Mouse (Mus musculus): Measurements from ENCODE around the gene Rasgrf1. TPM values are rescaled to one million over a fixed set of nuclear protein-coding genes. Genes with fewer than 3 reads are reported as not detected.

Gene Rasgrf1
- total RNA-seq, 2 experiments from 2014 or later: not detected

GRCm38 (mm10) chr9:89911891-89912549 lies 2.3 kb downstream of the Rasgrf1 start:
- DNase-seq: no peak
- no peak overlapping the region for H3K4me3 ChIP-seq
- intact Hi-C loops (cut with DNase I): no loop called here
- no peak for TF ChIP-seq CTCF (IDR thresholded peaks at IDR 0.05)
- H3K27ac ChIP-seq: no peak overlapping the region

DNA sequence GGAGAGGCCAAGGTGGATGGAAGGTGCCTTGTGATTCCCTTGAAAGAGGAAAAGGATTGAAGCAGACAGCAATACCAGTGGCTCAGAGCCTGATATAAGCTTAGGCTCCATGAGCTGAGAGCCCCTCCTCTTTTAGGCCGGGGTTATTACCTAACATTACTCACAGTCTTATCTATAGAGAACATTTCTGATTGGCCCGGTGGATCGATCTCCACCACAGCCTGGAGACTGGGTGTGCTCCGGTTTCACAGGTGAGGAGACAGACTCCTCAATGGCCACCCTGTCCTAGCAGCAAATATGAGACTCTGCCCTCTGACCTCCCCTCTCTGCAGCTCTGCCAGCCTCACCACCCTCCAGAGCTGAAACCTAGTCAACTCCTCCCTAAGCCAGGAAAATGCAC lies 3.4 kb downstream of the Rasgrf1 start:
- H3K4me3 ChIP-seq: no peak overlapping the region
- no peak overlapping the region for H3K27ac ChIP-seq
- TF ChIP-seq CTCF (IDR thresholded peaks at IDR 0.05): no peak
- intact Hi-C loops (cut with DNase I): no loop called here
- no peak for DNase-seq

- intact Hi-C loops (cut with DNase I): no loop called here
- no peak for TF ChIP-seq CTCF (IDR thresholded peaks at IDR 0.05)
- Histone ChIP-seq H3K4me3 (no peak overlapping the region), H3K27ac (no peak overlapping the region)
- DNase-seq: no peak
Observed at GRCm38 (mm10) chr9:89916471-89916870, 6.8 kb downstream of the Rasgrf1 start.

GRCm38 (mm10) chr9:89917431-89917830 lies 7.7 kb downstream of the Rasgrf1 start:
- intact Hi-C loops (cut with DNase I): no loop called here
- no peak for TF ChIP-seq CTCF (IDR thresholded peaks at IDR 0.05)
- no peak for DNase-seq
- H3K27ac ChIP-seq: no peak overlapping the region
- no peak overlapping the region for H3K4me3 ChIP-seq

DNA sequence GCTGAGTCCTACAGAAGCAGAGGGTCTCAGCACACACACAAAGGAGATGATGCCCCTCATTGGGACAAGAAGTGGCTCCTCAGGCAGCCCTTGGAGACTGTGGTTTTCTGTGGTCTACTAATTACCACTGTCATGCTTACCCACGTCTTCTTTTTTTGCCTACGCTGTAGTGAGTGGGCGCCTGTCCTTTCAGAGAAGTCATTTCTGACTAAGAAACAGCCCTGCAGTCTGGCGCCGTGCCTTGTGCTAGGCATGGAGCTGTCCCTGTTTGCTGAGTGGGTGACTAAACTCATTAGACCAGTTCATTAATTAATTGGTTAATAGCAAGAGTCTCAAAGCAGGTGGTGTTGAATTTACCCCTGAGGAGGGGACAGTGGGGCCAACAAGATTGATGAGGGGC lies 9.1 kb downstream of the Rasgrf1 start:
- H3K27ac ChIP-seq: no peak overlapping the region
- no peak for DNase-seq
- no peak for TF ChIP-seq CTCF (IDR thresholded peaks at IDR 0.05)
- H3K4me3 ChIP-seq: no peak overlapping the region
- intact Hi-C loops (cut with DNase I): no loop called here

DNA sequence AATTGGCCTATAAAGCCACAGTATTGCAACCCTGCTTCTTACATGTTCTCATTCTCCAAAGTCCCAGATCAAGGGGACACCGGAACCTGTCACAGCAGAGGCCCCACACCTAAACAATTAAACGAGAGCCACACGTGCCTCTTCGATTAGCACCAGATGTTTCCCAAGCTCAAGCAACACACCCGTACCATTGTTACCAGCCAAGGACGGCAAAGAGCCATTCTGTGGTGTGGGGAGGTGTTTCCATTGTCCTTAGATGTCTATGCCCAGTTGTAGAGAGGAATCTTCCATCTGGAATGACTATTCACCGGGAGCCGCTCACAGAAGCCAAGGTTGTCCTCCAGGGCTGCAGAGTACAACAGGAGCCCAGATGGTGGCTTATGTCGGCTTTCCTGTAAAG lies 11.4 kb downstream of the Rasgrf1 start:
- no peak for TF ChIP-seq CTCF (IDR thresholded peaks at IDR 0.05)
- no peak overlapping the region for H3K4me3 ChIP-seq
- no peak overlapping the region for H3K27ac ChIP-seq
- no peak for DNase-seq
- intact Hi-C loops (cut with DNase I): no loop called here

DNA sequence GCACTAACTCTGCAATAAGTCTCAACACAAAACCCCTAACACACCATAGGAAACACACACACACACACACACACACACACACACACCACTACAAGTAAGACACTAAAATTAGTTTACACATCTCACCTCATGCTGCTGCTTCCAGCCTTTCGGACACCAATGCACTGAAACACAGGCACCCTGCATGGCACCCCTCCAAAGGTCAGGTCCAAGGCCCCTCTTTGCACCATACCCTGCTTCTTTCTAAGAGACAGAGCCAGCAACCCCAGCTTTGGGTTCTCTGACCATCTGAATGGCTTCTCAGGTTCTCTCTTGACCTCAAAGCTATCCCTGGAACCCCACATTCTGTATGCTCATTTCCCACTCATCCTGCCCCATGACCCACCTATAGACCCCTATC lies 13.0 kb downstream of the Rasgrf1 start:
- intact Hi-C loops (cut with DNase I): no loop called here
- Histone ChIP-seq H3K4me3 (no peak overlapping the region), H3K27ac (no peak overlapping the region)
- DNase-seq: no peak
- TF ChIP-seq CTCF (IDR thresholded peaks at IDR 0.05): no peak

- no peak overlapping the region for H3K4me3 ChIP-seq
- DNase-seq: no peak
- intact Hi-C loops (cut with DNase I): no loop called here
- no peak for TF ChIP-seq CTCF (IDR thresholded peaks at IDR 0.05)
- no peak overlapping the region for H3K27ac ChIP-seq
Observed at GRCm38 (mm10) chr9:89924836-89925235, 15.1 kb downstream of the Rasgrf1 start.

GRCm38 (mm10) chr9:89928497-89928896 lies 18.8 kb downstream of the Rasgrf1 start:
- TF ChIP-seq CTCF (IDR thresholded peaks at IDR 0.05): no peak
- Histone ChIP-seq H3K27ac (no peak overlapping the region), H3K4me3 (no peak overlapping the region)
- intact Hi-C loops (cut with DNase I): no loop called here
- DNase-seq: no peak

DNA sequence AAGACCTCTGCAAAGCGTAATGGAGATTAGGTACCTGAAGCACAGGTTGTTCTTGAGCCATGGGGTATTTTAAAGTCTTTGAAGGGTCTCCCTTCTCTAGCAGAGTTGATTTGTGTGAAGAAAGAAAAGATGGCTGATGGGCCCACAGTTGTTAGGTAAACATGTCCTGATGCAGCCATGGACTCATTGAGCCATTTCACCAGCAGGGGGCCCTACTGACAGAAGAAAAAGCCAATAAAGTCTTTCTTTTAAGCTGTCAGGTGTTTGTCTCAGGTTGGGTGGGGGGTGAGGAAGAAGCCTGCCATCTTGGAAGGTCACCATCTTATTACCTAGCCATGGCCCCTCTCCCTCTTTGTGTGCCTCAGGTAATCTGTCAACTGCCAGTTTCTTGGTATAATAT lies 30.7 kb downstream of the Rasgrf1 start:
- intact Hi-C loops (cut with DNase I): no loop called here
- Histone ChIP-seq H3K4me3 (no peak overlapping the region), H3K27ac (no peak overlapping the region)
- DNase-seq: no peak
- TF ChIP-seq CTCF (IDR thresholded peaks at IDR 0.05): peak; percentile 31; the same call in 1 of the 2 replicates

DNA sequence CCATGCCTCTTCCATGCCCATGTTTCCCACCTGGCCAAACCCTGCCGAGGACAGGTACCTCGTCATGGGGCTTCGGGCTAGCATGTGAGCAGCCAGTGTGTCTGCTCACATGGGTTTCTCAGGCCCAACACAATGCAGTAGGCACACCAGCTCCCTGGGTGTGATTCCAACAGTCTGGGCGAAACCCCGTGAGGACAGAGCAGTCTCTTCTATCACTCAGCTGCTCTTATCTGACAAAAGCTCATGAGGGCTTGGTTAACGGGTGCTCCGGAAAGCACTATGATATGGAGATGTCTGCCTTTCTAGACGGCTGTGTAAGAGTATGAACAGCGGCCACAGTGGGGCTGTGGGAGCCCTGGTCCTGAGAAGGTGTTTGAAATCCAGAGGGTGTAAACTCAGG lies 37.1 kb downstream of the Rasgrf1 start:
- DNase-seq: no peak
- Histone ChIP-seq H3K27ac (no peak overlapping the region), H3K4me3 (no peak overlapping the region)
- TF ChIP-seq CTCF (IDR thresholded peaks at IDR 0.05): no peak
- intact Hi-C loops (cut with DNase I): no loop called here

DNA sequence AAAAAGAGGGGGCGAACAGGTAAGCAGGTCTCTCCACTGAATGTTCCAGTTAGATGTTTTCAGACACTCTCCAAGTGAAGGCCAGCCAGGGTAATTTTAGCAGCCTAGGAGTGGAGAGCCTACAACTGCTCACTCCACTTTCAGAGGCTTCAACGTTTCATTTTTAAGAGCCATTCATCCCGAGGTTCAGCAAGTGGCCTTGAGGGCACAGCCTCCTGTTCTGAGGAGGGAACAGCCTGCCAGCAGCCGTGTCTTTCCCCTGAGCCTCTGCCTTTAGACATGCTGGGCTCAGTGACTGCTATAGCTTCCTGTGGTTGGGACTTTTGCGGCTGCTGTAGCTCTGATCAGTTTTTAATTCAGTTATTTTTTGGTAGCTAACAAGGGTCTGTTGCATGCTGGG lies 38.9 kb downstream of the Rasgrf1 start:
- no peak overlapping the region for H3K4me3 ChIP-seq
- no peak overlapping the region for H3K27ac ChIP-seq
- TF ChIP-seq CTCF (IDR thresholded peaks at IDR 0.05): no peak
- no peak for DNase-seq
- intact Hi-C loops (cut with DNase I): no loop called here

DNA sequence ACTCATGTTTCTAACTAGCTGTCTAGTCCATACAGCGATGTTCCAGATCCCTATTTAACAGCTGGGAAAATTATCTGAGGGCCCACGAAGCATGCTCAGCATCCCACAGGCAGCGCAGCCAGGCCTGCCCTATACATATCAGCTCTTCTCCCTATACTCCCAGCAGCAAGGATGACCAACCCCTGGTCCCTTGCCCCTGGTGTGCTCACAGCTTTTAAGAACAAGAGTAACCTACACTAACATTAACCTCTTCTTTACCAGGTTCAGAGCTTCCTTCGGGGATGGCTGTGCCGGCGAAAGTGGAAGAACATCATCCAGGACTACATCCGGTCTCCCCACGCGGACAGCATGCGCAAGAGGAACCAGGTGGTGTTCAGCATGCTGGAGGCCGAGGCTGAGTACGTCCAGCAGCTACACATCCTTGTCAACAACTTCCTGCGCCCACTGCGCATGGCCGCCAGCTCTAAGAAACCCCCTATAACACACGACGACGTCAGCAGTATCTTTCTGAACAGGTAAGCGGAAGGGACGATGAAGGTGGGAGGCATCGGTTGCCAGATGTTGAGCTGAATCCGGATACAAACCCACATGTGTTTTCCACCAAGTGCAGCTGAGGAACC lies 44.0 kb downstream of the Rasgrf1 start:
- Histone ChIP-seq H3K4me3 (no peak overlapping the region), H3K27ac (no peak overlapping the region)
- no peak for DNase-seq
- no peak for TF ChIP-seq CTCF (IDR thresholded peaks at IDR 0.05)
- intact Hi-C loops (cut with DNase I): no loop called here

DNA sequence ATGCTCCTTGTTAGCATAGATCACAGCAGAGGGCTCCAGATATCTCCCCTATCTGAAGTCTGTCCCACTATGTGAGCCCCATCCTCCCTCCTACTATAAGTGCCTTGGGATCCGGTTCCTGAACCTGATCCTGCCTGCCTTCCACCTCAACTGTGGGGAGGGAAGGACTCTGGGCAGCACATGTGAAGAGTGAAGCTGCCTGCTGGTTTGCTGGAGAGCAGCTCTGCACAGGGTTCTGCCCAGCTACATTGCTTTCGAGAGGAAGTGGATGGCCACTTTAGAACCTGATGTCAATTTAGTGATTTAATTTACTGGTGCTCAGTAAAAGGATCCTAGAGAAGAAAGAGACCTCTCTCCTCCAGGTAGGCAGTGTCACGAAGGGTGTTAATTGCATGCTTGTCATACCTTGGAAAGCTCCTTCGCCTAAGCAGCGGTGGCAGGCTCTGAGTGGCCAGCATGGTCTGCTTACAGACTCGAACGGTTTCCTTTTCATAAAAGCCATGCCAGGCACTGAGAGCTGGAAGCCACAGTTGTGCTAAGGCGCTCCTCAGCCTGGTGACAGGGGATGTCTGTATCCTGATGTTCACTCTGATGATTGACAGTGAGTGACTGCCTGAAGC lies 45.3 kb downstream of the Rasgrf1 start:
- TF ChIP-seq CTCF (IDR thresholded peaks at IDR 0.05): no peak
- H3K27ac ChIP-seq: no peak overlapping the region
- no peak overlapping the region for H3K4me3 ChIP-seq
- intact Hi-C loops (cut with DNase I): no loop called here
- no peak for DNase-seq
